Mouse (Mus musculus) urinary bladder, postnatal 14 days (tissue): ENCODE results near the gene Parp1.

Experiments used
- DNase-seq: peaks from one replicate; pipeline ENCODE4 v3.0.0; 2021; ENCODE audit warnings: low spot score

Gene Parp1

GRCm38 (mm10) chr1:180568761-180569452, at the start of gene Parp1:
Gene Parp1 (plus strand): TSS chr1:180568924.
- DNase-seq: peak; percentile 96

- DNase-seq: no peak
These were observed 49.2 kb upstream of the Parp1 start for GRCm38 (mm10) chr1:180519520-180519919.

GRCm38 (mm10) chr1:180520190-180520589, 48.5 kb upstream of the Parp1 start:
- no peak for DNase-seq

DNA sequence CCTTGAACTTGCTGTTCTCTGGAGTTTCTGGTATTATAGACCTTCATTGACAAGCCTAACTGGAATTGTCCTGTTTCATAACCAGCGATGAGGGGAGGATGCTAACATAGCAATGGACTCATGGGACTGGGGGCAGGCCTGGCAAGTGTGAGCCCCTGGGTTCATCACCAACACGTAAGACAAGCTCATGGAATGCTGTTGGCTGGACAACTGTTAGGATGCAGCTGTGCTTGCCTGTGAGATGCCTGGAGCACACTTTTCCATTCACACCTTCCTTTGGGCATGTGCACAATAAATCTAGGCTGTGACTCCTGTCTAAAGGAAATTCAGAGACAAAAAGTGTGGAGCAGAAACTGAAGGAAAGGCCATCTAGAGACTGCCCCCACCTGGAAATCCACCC, 45.4 kb upstream of the Parp1 start:
- DNase-seq: no peak

DNA sequence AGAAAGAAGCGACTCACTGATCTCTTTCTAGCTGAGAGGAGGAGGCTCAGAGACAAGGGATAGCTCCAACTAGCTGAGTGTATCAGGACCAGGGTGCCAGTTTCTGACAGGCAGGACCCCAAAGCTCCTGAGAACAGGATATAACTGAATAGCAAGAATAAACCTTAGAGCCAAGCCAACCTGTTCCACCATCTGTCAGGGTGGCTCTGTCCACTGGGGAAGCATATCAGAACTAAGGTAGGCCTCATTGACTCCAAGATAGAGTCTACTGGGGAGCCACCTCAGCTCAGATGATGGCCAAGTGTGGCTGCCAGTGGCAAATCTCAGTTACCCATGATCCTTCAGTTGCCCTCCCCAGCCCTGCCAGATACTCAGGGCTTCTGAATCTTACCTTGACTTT, 43.4 kb upstream of the Parp1 start:
- DNase-seq: no peak

GRCm38 (mm10) chr1:180529847-180530246, 38.9 kb upstream of the Parp1 start:
- no peak for DNase-seq

DNA sequence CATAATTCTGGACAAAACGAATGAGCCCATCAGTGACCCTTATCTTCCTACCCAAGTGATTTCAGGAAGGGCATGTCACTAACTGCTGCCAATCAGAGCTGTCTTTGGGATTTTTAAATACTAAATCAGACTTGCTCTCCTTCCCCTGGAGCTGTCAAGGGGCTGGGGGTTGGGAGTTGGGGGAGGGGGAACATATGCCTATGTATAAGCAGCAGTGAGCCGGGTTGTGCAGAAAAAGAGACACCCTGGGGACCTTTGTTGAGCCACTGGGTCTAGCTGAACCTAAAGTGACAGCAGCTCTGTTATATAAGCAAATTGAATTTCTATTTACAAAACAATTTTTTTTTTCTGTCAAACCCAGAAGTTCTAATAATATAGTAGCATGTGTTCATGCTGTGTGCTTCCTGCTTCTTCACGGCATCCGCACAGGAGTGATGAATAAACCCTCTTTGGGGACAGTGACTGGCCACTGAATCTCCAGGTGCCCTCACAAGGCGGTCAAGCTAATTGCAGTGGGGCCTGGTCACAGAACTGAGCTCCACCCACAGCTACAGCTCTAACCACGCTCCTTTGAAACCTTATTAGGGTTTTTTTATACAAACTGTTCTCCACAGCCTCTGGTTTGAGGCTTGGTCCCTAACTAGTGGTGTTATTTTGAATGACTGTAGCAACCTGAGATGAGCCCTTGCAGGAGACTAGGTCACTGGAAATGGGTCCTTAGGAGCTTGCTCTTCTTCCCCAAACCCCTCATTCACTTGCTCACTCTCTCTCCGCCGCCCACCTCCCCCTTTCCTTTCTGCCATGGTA, 38.1 kb upstream of the Parp1 start:
- no peak for DNase-seq

DNA sequence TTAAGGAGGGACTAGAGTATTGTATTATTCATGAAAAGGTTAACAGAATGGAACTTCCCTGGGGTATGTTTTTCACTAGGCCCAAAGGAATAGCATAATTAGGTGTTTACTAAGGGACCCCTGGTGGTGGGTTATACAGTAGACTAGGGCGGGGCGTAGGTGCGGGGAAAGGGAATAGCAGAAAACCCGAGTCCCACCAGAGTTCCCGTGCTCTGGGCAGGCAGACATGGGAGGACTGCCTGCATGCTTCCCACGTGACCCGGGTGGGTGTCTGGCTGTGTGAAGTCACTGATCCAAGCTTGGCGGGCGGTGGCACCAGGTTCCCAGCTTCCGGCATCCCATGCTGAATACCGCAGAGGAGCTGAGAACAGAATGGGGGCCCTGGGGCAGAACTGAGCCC, 36.1 kb upstream of the Parp1 start:
- no peak for DNase-seq

DNA sequence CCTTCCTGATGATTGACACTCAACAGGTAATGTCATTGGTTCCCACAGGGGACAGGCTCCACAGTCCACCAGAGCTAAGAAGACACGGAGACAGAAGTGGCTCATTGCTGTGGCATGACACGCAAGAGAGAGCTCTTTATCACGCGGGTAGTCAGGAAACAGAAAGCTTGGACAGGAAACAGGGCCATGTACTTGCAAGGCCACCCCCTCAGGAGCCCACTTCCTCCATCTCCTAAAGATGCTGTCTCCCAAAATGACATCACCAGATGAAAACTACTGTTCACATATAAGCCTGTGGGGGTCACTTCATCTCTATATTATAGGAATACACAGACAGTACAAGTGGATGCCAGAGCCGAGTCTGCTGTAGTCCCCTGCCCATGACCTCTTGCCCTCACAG, 32.0 kb upstream of the Parp1 start:
- DNase-seq: no peak

DNA sequence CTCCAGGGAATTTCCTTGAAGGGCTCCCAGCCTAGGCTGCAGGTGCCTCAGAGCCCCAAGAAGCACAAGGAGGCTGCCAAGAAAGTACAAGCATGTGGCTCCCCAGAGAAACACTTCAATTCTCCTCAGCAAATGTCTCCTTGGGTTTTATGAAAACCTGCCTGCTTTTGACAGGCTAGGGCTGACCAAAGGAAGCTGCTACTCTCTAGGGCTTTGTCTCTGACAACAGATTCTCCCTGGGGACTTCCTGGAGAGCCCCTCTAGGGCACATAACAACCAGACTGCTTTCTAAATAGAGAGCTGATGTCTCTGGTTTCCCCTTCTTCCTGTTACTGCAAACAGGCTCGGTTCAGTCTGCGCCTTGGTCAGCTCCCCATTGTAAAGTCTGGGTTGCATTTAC, 27.5 kb upstream of the Parp1 start:
- DNase-seq: no peak

DNA sequence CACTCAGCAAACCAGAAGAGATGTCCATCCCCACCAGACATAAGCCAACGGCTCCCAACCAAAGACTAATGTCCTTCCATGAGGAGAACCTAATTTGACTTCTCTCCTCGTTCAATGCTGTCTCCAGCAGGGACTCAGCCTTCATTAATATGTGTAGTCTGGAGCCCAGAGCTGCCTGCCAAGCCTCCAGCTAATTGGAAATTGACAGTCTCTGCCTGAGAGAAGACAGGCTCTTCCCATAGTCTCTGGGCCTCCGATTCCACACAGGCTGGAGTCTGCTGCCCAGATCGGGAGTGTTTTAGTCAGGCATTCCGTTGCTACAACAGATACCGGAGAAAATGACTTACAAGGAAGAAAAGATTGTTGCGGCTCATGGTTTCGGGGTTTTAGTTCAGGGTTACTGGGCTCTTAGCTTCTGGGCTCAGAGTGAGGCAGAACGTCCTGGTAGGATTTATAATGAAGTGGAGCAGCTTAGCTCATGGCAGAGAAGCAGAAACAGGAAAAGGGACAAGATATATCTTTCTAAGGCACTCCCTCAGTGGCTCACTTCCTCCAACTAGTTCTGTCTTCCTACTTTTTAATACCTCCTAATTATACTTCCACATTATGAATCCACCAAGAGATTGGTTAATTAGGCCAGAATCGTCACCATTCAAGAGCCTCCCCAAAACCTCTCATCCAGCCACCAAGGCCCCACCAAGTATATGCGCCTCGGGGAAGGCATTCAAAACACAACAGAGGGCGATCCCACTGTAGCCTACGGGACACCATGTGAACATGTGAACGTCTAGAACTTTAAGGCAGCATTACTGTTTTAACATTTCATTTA, 26.6 kb upstream of the Parp1 start:
- DNase-seq: no peak

GRCm38 (mm10) chr1:180542712-180543371, 25.9 kb upstream of the Parp1 start:
- no peak for DNase-seq

GRCm38 (mm10) chr1:180545918-180546545, 22.7 kb upstream of the Parp1 start:
- DNase-seq: no peak

DNA sequence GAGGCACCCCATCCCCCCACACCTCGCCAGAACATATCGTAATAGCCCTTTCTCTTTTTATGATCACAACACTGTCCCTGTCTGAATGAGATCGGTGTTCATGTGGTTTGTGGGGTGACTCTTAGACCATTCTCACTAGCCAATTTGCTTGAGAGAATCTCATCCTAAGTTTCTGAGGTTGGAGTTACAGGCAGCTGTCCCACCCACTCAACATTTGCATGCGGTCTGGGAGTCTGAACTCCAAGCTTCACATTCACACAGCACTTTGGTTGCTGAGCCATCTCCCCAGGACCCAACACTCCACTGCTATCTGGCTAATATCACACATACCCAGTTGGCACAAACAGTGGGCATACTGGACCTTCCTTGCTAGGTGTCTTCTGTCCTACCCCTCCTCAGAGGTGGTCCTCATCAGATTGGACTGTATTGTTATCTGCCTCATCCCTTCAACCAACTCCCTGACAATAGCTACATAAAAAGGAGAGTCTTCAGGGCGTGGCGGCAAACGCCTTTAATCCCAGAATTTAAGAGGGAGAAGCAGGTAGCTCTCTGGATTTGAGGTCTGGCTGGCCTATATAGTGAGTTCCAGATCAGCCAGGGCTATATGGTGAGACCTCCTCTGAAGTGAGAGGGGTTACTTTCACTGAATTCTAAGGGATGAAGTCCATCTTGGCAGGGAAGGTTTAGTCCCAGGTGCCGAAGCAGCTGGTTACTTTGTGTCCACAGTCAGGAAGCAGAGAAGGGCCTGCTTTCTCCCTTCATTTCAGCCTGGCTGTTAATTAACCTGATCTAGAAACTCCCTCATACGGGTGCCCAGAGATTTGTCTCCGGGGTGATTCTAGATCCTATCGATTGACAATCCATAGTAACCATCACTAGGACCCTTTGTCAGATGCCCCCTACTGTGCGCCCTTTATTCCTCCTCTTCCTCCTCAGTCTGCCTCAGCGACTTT, 21.6 kb upstream of the Parp1 start:
- no peak for DNase-seq

GRCm38 (mm10) chr1:180547751-180548669, 20.7 kb upstream of the Parp1 start:
- no peak for DNase-seq

GRCm38 (mm10) chr1:180549539-180550308, 19.0 kb upstream of the Parp1 start:
- DNase-seq: no peak

- DNase-seq: no peak
These were observed 18.0 kb upstream of the Parp1 start for GRCm38 (mm10) chr1:180550770-180551169.

- no peak for DNase-seq
These were observed 11.8 kb upstream of the Parp1 start for GRCm38 (mm10) chr1:180556899-180557298.

DNA sequence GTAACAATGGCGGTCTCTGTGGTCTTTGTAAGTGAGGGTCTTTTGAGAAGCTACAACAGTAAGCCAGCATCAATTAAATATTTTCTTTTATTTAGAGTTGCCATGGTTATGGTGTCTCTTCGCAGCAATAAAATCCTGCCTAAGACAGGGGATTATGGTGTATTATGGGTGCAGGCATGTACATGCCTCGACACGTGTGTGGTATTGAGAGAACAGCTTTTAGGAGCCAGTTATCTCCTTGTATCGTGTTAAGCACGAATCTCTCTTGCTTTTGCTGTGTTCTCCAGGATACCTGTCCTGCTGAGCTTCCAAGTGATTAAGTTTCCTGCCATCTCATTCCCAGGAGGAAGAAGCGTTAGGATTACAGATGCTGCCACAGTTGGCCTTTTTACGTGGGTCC, 9.3 kb upstream of the Parp1 start:
- no peak for DNase-seq
